Mouse (Mus musculus) megakaryocyte, adult 5-6 weeks (primary cell): ENCODE measurements around the gene Chst3. TPM values are rescaled to one million over a fixed set of nuclear protein-coding genes. Genes with fewer than 3 reads are reported as not detected.
"Not testable (repeated sequence)": the region's sequence is repeated elsewhere in the genome, so short reads cannot be mapped to it uniquely, and the experiment has no call there.

Experiments
- ATAC-seq: 2 replicates; pipeline ENCODE4 v1.8.0; 2016; ENCODE audit warnings: mild to moderate bottlenecking, inconsistent platforms; ENCODE audit not compliant: poor library complexity, severe bottlenecking
- total RNA-seq, 2 experiments: library from RNA; stranded (forward) in 1 of 2; stranded (reverse) in 1 of 2; fragments of 153-499, 151-499 nt in 1 of 2; fragments of 221-1000, 200-1000 nt in 1 of 2; gene quantifications; 2 replicates each; pipeline versions ENCODE4 v1.2.3 to v1.2.4; 2015 to 2017

Chst3 gene
- total RNA-seq, 2 experiments from 2014 or later: 0.15 TPM; not detected in 1

DNA sequence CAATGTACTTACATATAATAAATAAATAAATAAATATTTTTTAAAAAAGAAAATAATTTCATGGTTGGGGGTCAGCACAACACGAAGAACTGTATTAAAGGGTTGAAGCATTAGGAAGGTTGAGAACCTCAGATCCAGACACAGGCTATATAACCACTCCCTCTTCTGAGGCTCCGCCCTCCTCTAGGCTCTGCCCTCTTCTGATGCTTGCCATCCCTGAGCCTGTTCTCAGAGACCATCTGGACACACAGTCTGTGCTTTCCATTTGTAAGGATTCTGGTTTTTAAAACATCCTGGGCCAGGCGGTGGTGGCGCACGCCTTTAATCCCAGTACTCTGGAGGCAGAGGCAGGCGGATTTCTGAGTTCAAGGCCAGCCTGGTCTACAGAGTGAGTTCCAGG is 16.8 kb upstream of the Chst3 start:
- ATAC-seq: not testable (repeated sequence)

DNA sequence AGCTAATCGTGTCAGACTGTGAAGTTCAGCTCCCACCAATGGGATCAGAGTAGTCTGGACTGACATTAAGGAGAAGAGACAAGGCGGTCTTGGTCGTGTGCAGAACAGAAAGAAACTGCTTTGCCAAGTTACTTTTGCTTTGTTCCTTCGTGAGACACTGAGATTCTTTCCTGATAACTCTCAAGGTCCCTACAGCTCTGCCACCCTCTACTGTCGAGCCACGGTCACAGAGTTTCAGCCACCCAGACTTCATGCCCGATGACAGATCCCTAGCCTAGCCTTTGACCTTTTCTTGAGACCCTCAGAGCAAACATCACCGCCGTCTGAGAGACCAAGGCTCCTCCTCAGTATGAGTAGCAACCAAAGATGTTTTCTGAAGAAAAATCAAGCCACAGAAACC is 14.9 kb upstream of the Chst3 start:
- ATAC-seq: no peak

- no peak for ATAC-seq
Measured at GRCm38 (mm10) chr10:60230321-60231088, 11.4 kb upstream of the Chst3 start.

GRCm38 (mm10) chr10:60229113-60229512 is 10.1 kb upstream of the Chst3 start:
- ATAC-seq: no peak

DNA sequence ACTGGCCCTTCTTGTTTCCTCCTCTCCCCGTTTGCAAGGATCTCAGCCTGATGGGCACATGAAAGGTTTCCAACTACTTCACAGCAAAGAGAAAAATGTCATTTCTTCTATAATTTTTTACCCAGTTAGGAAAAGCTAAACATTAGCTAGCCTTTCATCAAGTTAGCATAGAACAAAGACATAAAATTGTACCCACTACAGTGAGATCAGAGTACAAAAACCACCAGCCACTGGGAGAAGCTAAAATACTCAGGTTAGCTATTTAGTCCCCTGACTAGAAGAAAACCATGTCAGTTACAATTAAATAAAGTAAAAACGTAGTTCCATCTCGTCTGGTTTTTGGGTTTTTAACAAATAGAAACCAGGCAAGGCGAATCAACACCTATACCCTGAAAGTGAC is 8.6 kb upstream of the Chst3 start:
- ATAC-seq: no peak

GRCm38 (mm10) chr10:60224601-60225000 is 5.5 kb upstream of the Chst3 start:
- ATAC-seq: no peak

- ATAC-seq: not testable (repeated sequence)
Measured at GRCm38 (mm10) chr10:60221571-60222259, 2.7 kb upstream of the Chst3 start.

- ATAC-seq: no peak
Measured at GRCm38 (mm10) chr10:60220607-60221006, 1.5 kb upstream of the Chst3 start.

GRCm38 (mm10) chr10:60220042-60220523 is 1.0 kb upstream of the Chst3 start:
- ATAC-seq: no peak

DNA sequence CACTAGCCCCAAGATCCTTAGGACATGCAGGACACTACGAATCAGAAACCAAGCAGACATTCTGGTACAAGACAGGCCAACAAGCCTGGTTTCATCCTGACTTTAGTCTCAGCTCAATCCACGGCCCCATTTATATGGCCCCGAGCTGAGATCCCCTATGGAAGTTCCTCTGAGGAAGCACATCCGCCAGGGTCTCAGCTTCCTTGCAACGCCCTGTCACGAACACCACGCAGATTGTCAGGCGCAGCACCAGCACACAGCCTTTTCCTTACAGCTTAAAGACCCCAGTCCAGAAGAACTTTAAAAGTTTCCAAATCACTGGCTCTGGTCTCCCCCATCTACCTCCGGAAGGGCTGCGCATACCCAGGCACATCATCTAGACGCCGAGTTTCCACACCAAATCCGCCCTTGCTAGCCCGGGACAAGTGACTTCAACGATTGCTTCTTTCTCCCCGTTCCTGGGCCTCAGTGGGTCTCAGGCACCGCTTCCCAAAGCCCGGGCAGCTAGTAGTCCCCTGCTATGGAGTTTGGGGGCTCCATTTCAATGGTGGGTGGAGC is 948 bp downstream of the Chst3 start:
- no peak for ATAC-seq

DNA sequence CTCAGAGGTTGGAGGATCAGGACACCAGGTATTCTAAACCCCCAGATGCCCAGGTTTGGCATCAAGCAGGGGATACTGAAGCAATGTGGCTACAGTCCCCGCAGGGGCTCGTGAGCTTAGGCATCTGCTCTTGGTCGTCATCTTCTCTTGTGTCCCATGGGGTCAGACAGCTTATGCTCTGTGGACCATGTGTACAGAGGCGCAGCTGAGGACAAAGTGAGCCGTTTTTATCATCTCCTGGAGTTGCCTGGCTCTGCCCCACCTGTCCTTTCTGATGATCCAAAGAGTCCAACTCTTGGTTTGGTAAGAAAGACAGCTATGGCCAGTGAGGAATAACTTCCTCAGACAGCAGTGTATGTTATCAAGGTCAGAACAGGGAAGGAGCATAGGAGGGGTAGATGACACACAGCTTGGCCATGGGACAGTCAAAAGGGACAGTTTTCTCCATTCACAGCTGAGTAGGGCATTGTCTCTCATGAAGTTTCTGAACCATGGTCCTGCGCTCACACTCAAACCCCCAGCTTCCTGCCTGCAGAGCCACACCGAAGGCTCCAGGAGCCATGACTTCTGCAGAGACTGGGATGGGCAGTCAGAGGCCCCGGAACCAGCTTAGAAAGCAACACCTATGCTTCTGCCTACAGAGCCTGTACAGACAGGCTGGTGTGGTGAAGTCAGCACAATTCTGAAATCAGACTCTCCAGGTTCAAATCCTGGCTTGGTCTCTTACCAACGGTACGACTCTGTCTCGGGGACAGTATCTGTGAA is 2.5 kb downstream of the Chst3 start:
- no peak for ATAC-seq

DNA sequence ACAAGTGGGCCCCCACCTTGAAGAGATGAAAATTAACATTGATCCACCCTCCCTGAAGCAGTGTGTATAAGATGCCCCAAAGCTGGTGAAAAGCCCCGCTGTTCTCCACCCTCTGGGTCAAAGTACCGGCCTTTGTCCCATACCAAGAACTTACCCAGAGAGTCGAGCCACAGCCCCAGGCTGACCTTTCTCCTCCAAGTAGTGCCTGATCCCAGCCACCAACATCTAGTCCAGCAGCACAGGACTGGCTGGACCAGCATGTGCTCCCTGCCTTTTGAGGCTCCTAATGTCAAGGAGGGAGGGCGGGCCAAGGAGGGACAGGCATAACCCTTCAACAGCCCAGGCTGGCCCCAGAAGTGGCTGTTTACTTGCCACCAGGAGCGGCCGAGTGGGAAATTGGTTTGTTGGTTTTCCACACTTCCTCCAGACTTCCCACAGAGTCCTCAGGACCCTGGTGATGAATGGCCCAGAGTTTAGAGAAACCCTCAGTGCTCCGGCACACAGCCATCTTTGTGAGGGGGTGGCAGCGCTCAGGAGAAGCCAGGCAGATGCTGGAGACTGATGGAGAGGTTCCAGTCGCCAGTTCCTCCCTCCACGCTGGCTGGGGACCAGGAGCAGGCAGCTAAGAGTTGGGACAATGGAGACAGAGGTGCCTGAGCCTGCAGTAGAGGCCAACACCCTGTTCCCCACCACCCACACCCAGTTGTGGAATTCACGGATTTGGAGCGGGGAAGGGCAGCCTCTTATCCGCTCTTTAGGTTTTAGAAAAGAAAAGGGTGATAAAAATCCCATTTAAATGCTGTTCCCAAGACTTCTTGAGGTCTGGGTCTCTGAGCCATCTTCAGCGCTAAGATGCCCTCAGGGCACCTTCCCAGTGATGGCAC is 3.7 kb downstream of the Chst3 start:
- no peak for ATAC-seq

GRCm38 (mm10) chr10:60212589-60213379 is 6.3 kb downstream of the Chst3 start:
- ATAC-seq: no peak

DNA sequence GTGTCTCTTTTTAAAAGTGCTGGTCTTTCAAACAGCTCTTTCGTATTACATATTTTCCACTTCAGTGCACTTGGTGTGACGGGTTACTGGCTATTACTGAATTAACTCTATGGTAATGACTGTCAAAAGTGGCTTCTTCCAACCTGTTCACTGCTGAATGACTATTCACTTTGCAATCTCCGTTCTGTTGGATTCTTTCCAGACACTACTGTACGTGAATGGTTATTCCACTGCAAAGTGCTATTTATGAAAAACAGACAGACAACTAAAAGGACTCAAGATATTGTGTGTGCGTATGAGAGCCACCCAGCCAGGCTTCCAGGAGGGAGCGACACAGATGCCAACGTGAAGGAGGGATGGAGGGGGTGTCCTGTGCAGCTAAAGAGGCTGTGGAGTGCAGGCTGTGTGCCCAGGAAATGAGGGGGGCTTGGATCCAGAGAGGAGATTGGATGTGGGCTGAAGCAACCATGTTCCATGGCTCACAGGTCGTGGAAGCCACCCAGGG is 7.5 kb downstream of the Chst3 start:
- ATAC-seq: no peak

DNA sequence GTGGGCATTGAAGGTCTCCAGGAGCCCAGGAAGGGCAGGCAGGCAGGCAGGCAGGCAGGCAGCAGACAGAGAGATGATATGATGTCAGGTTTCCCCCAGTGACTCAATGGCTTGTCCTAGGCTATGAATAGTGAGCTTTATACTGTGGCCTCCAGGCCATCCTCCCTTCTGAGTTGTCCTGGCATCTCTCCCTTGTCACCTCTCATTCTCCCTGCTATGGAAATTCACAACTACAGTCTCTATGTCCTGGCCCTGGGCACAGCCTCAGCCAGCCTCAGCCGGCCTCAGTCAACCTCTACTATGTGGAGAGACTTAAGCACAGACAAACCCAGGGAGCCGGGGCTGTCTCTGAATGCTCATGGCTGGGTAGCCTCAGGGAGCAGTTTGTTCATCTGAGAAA is 8.6 kb downstream of the Chst3 start:
- ATAC-seq: no peak

DNA sequence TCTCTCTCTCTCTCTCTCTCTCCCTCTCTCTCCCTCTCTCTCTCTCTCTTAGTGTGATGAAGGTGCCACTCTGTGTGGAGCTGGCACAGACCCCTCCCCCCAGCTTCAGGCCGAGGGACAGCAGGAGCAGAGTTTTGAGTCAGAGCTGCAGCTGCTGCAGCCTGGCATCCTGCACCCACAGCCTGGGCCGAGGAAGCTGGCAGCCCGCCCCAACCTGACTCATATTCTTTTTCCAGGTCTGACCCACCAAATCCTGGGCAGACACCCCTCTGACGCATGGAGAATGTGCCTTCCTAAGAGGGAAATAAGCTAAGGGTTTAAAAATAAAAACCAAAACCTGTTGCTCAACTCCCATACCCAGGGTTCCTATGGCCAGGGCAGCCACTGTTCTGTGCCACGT is 9.8 kb downstream of the Chst3 start:
- no peak for ATAC-seq

- no peak for ATAC-seq
Measured at GRCm38 (mm10) chr10:60207166-60207705, 11.8 kb downstream of the Chst3 start.

DNA sequence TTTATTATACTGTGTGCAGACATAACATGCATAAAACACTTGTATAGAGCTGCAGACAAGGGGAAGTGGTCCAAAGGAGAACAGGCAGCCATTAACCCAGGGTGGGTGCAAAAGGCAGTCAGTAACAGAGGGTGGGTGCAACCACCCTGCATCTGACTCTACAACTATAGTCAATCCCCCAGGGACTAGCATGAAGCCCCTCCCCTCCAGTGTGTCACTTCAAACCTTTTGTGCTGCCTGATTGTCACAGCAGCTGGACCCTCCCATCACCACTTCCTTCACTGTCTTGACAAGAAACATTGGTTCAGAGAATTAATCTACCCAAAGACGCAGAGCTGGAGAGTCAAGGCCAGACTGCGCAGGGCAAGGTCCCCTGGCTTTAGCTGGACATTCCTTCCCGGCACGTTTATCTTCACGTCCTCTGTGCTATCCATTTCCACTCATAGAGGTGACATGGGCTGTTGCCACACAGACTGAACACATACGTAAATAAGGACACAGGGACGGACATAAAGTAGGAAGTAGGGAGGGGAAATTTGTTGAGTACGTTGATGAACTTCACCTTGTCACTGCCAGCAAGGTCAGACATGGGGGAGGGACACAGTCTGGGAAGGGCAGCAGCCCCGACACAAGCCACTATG is 13.3 kb downstream of the Chst3 start:
- ATAC-seq: no peak
